Mouse (Mus musculus): ENCODE results near the gene Nmb. TPM values are rescaled to one million over a fixed set of nuclear protein-coding genes. Genes with fewer than 3 reads are reported as not detected.
A peak's percentile ranks its signal among the peaks of the same experiment; 100 is the strongest.

The Nmb gene
- polyA plus RNA-seq, 1 experiment from 2014 or later = 7.7 TPM

DNA sequence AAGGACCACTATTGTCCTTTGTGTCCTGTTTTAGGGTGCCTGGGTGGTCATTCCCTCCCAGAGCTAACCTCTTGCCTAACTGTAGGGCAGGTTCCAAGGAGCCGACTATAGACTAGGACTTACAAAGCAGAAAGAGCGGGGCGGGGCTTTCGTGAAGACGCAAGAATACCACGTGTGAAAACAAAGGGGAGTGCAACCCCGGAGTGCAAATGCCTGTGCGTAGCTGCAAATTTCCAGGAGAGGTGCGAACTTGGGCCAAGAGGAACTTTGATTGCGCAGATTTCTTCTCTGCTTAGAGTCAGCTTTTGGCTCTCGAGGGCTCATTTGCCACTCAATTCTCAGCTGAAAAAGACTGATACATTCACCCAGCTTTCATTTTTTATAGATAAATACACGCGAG lies 44.6 kb downstream of the Nmb start:
- H3K27ac ChIP-seq (replicated peaks; ENCODE audit: low read depth, low read length) = no peak overlapping the region
- 0% methylated on average over 13 of the region's 13 CpGs for WGBS

GRCm38 (mm10) chr7:80857181-80857580 lies 47.7 kb downstream of the Nmb start:
- no peak overlapping the region for H3K4me2 ChIP-seq (ENCODE audit: low read depth, low read length)
- WGBS = 33% methylated on average over 6 of the region's 6 CpGs
- H3K36me3 ChIP-seq (ENCODE audit: control insufficient read depth, insufficient read depth, low read length) = no peaks in the 10 kb centered on the region
- H3K4me3 ChIP-seq (ENCODE audit: low read depth, low read length) = no peak overlapping the region
- H3K27me3 ChIP-seq (replicated peaks; ENCODE audit: control insufficient read depth, insufficient read depth, low read length) = no peaks in the 10 kb centered on the region
- H3K27ac ChIP-seq (replicated peaks; ENCODE audit: low read depth, low read length) = no peak overlapping the region
- 0 out of 2 replicates have a peak, but pooled peaks cover 12% of the 10 kb centered on the region for H3K4me1 ChIP-seq (ENCODE audit: control insufficient read depth, insufficient read depth, low read length)
- no peak overlapping the region for H3K9ac ChIP-seq (ENCODE audit: low read depth, low read length)
- DNase-seq (ENCODE audit: low spot score) = peak; percentile 75
- no peaks in the 10 kb centered on the region for H3K9me3 ChIP-seq (ENCODE audit: control insufficient read depth, low read length)
- no peak for ATAC-seq (ENCODE audit: low read depth)

More for the DNA sequence above, 44.6 kb downstream of the Nmb start:
- peak overlapping the region; percentile 90 for H3K4me3 ChIP-seq (ENCODE audit: low read depth, low read length)
- peaks cover 15% of the 10 kb centered on the region; the same call in 1 of the 2 replicates for H3K4me1 ChIP-seq (ENCODE audit: control insufficient read depth, insufficient read depth, low read length)
- H3K36me3 ChIP-seq (ENCODE audit: control insufficient read depth, insufficient read depth, low read length) = peaks cover 23% of the 10 kb centered on the region
- peak overlapping the region; percentile 91 for H3K9ac ChIP-seq (ENCODE audit: low read depth, low read length)
- DNase-seq (ENCODE audit: low spot score) (peak; percentile 90), ATAC-seq (ENCODE audit: low read depth) (peak; percentile 73)
- no peaks in the 10 kb centered on the region for H3K9me3 ChIP-seq (ENCODE audit: control insufficient read depth, low read length)
- no peaks in the 10 kb centered on the region for H3K27me3 ChIP-seq (replicated peaks; ENCODE audit: control insufficient read depth, insufficient read depth, low read length)
- H3K4me2 ChIP-seq (ENCODE audit: low read depth, low read length) = peak overlapping the region; percentile 92

GRCm38 (mm10) chr7:80855316-80855715 lies 49.6 kb downstream of the Nmb start:
- H3K4me1 ChIP-seq (ENCODE audit: control insufficient read depth, insufficient read depth, low read length) = 0 out of 2 replicates have a peak, but pooled peaks cover 4% of the 10 kb centered on the region
- no peaks in the 10 kb centered on the region for H3K36me3 ChIP-seq (ENCODE audit: control insufficient read depth, insufficient read depth, low read length)
- H3K9ac ChIP-seq (ENCODE audit: low read depth, low read length) = no peak overlapping the region
- H3K9me3 ChIP-seq (ENCODE audit: control insufficient read depth, low read length) = no peaks in the 10 kb centered on the region
- H3K4me2 ChIP-seq (ENCODE audit: low read depth, low read length) = no peak overlapping the region
- no peak for ATAC-seq (ENCODE audit: low read depth)
- H3K4me3 ChIP-seq (ENCODE audit: low read depth, low read length) = no peak overlapping the region
- no peaks in the 10 kb centered on the region for H3K27me3 ChIP-seq (replicated peaks; ENCODE audit: control insufficient read depth, insufficient read depth, low read length)
- no peak for DNase-seq (ENCODE audit: low spot score)
- H3K27ac ChIP-seq (replicated peaks; ENCODE audit: low read depth, low read length) = no peak overlapping the region

GRCm38 (mm10) chr7:80853218-80853617 lies 51.7 kb downstream of the Nmb start:
- WGBS = 94% methylated on average over 3 of the region's 3 CpGs
- no peaks in the 10 kb centered on the region for H3K9me3 ChIP-seq (ENCODE audit: control insufficient read depth, low read length)
- no peak overlapping the region for H3K4me3 ChIP-seq (ENCODE audit: low read depth, low read length)
- ATAC-seq (ENCODE audit: low read depth) (no peak), DNase-seq (ENCODE audit: low spot score) (no peak)
- H3K9ac ChIP-seq (ENCODE audit: low read depth, low read length) = no peak overlapping the region
- H3K27ac ChIP-seq (replicated peaks; ENCODE audit: low read depth, low read length) = no peak overlapping the region
- H3K36me3 ChIP-seq (ENCODE audit: control insufficient read depth, insufficient read depth, low read length) = no peaks in the 10 kb centered on the region
- H3K4me2 ChIP-seq (ENCODE audit: low read depth, low read length) = no peak overlapping the region
- H3K27me3 ChIP-seq (replicated peaks; ENCODE audit: control insufficient read depth, insufficient read depth, low read length) = no peaks in the 10 kb centered on the region
- no peaks in the 10 kb centered on the region for H3K4me1 ChIP-seq (ENCODE audit: control insufficient read depth, insufficient read depth, low read length)

Other genes with a start within 250 kb of the Nmb start
- 21.6 and 22.9 TPM in 2 replicates for gene Crtc3, start 216.2 kb downstream of the Nmb start, polyA plus RNA-seq (2014; fragmentation: Nextera tagmentation; extraction: Ambion mirVana)
- gene Iqgap1, start 79.1 kb downstream of the Nmb start, polyA plus RNA-seq (2014; fragmentation: Nextera tagmentation; extraction: Ambion mirVana) = 68.6 and 73.7 TPM in 2 replicates
- gene Zscan2, start 44.2 kb downstream of the Nmb start, polyA plus RNA-seq (2014; fragmentation: Nextera tagmentation; extraction: Ambion mirVana) = 1.8 and 2.1 TPM in 2 replicates
- 20.9 and 25.8 TPM in 2 replicates for gene Wdr73, start 3.8 kb downstream of the Nmb start, polyA plus RNA-seq (2014; fragmentation: Nextera tagmentation; extraction: Ambion mirVana)
- 194 and 218 TPM in 2 replicates for gene Sec11a, start 42.7 kb upstream of the Nmb start, polyA plus RNA-seq (2014; fragmentation: Nextera tagmentation; extraction: Ambion mirVana)
- gene Zfp592, start 88.6 kb upstream of the Nmb start, polyA plus RNA-seq (2014; fragmentation: Nextera tagmentation; extraction: Ambion mirVana) = 15.0 and 17.0 TPM in 2 replicates
- 6.0 and 7.9 TPM in 2 replicates for gene Alpk3, start 152.5 kb upstream of the Nmb start, polyA plus RNA-seq (2014; fragmentation: Nextera tagmentation; extraction: Ambion mirVana)
- 0.07 TPM in 1 of 2 replicates, not detected in the other for gene Slc28a1, start 209.7 kb upstream of the Nmb start, polyA plus RNA-seq (2014; fragmentation: Nextera tagmentation; extraction: Ambion mirVana)

All from embryonic facial prominence, embryonic 14.5 days (tissue).